Mouse (Mus musculus): ENCODE data around the gene Gm13030. TPM values are rescaled to one million over a fixed set of nuclear protein-coding genes. Genes with fewer than 3 reads are reported as not detected.
A peak's percentile ranks its signal among the peaks of the same experiment; 100 is the strongest.
"Not testable (repeated sequence)": the region's sequence is repeated elsewhere in the genome, so short reads cannot be mapped to it uniquely, and the experiment has no call there.

Gene Gm13030
- polyA plus RNA-seq, 1 experiment from 2014 or later = not detected

DNA sequence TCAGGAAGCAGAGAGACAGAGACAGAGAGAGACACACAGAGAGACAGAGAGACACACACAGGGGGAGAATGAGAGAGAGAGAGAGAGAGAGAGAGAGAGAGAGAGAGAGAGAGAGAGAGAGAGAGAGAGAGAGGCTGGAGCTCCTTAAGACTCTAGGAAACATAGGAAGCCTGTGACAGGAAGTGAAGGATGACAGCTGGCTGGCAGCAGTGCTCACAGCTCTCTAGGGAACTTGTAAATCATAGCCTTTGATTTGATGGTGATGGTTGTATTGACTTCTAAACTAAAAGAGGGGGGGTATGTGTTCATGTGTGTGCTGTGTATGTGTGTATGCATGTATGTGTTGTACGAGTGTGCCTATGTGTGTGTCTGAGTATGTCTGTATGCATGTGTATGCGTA lies 2.2 kb upstream of the Gm13030 start:
- Histone ChIP-seq H3K27me3 (ENCODE audit: insufficient read depth, low read length) (no peaks in the 10 kb centered on the region), H3K4me2 (ENCODE audit: low read length) (no peak overlapping the region), H3K4me3 (replicated peaks; ENCODE audit: low read depth, low read length) (no peak overlapping the region), H3K4me1 (replicated peaks; ENCODE audit: insufficient read depth, low read length) (no peaks in the 10 kb centered on the region), H3K9ac (ENCODE audit: low read depth, low read length) (no peak overlapping the region), H3K36me3 (ENCODE audit: insufficient read depth, low read length) (no peaks in the 10 kb centered on the region), H3K9me3 (replicated peaks; ENCODE audit: low read length) (no peaks in the 10 kb centered on the region), H3K27ac (no peak overlapping the region)
- ATAC-seq (replicated peaks; ENCODE audit: low FRiP score, low read depth) (no peak), DNase-seq (ENCODE audit: low spot score) (peak; percentile 33)
- TF ChIP-seq CTCF (IDR thresholded peaks at IDR 0.05; ENCODE audit: low read depth) = no peak
- 86% methylated on average over 2 of the region's 2 CpGs for WGBS

- not testable (repeated sequence) for H3K27ac ChIP-seq; H3K9me3 ChIP-seq (replicated peaks; ENCODE audit: low read length); H3K36me3 ChIP-seq (ENCODE audit: insufficient read depth, low read length); ATAC-seq (replicated peaks; ENCODE audit: low FRiP score, low read depth); H3K4me1 ChIP-seq (replicated peaks; ENCODE audit: insufficient read depth, low read length); H3K4me2 ChIP-seq (ENCODE audit: low read length); H3K27me3 ChIP-seq (ENCODE audit: insufficient read depth, low read length); H3K9ac ChIP-seq (ENCODE audit: low read depth, low read length); DNase-seq (ENCODE audit: low spot score); H3K4me3 ChIP-seq (replicated peaks; ENCODE audit: low read depth, low read length)
- WGBS = 96% methylated on average over 2 of the region's 2 CpGs
Observed at GRCm38 (mm10) chr4:138875275-138875674, 1.5 kb upstream of the Gm13030 start.

DNA sequence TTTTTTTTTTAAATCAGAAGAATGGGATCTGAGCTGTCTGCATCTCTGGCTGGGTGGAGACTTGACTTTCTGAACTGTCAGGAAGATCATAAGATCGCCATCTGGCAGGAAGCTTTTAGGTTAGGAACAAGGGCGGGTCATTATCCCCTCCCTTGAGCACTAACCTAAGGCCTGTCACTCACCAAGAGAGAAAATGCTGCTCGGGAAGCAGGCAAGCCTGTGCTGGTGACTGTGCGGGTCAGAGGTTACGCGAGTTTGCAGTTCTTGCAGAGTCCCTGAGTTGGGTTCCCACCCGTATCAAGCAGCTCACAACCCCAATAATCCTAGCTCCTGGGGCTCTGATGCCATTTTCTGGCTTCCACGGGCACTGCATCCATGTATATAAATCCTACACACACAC lies 5.1 kb downstream of the Gm13030 start:
- no peak overlapping the region for H3K4me3 ChIP-seq (replicated peaks; ENCODE audit: low read depth, low read length)
- no peak overlapping the region for H3K9ac ChIP-seq (ENCODE audit: low read depth, low read length)
- H3K4me2 ChIP-seq (ENCODE audit: low read length) = no peak overlapping the region
- H3K27ac ChIP-seq = no peak overlapping the region
- no peaks in the 10 kb centered on the region for H3K4me1 ChIP-seq (replicated peaks; ENCODE audit: insufficient read depth, low read length)
- no peaks in the 10 kb centered on the region for H3K27me3 ChIP-seq (ENCODE audit: insufficient read depth, low read length)
- H3K9me3 ChIP-seq (replicated peaks; ENCODE audit: low read length) = no peaks in the 10 kb centered on the region
- DNase-seq (ENCODE audit: low spot score) (no peak), ATAC-seq (replicated peaks; ENCODE audit: low FRiP score, low read depth) (no peak)
- WGBS = 49% methylated on average over 8 of the region's 8 CpGs
- no peaks in the 10 kb centered on the region for H3K36me3 ChIP-seq (ENCODE audit: insufficient read depth, low read length)
- TF ChIP-seq CTCF (IDR thresholded peaks at IDR 0.05; ENCODE audit: low read depth) = no peak

GRCm38 (mm10) chr4:138866413-138866812 lies 7.4 kb downstream of the Gm13030 start:
- H3K4me1 ChIP-seq (replicated peaks; ENCODE audit: insufficient read depth, low read length) = no peaks in the 10 kb centered on the region
- H3K27ac ChIP-seq = no peak overlapping the region
- ATAC-seq (replicated peaks; ENCODE audit: low FRiP score, low read depth) (no peak), DNase-seq (ENCODE audit: low spot score) (peak; percentile 91)
- H3K36me3 ChIP-seq (ENCODE audit: insufficient read depth, low read length) = no peaks in the 10 kb centered on the region
- no peak overlapping the region for H3K9ac ChIP-seq (ENCODE audit: low read depth, low read length)
- no peaks in the 10 kb centered on the region for H3K9me3 ChIP-seq (replicated peaks; ENCODE audit: low read length)
- H3K4me3 ChIP-seq (replicated peaks; ENCODE audit: low read depth, low read length) = no peak overlapping the region
- WGBS = 11% methylated on average over 7 of the region's 7 CpGs
- peak; percentile 98 for TF ChIP-seq CTCF (IDR thresholded peaks at IDR 0.05; ENCODE audit: low read depth)
- no peaks in the 10 kb centered on the region for H3K27me3 ChIP-seq (ENCODE audit: insufficient read depth, low read length)
- no peak overlapping the region for H3K4me2 ChIP-seq (ENCODE audit: low read length)

GRCm38 (mm10) chr4:138865991-138866390 lies 7.8 kb downstream of the Gm13030 start:
- WGBS = 69% methylated on average over 6 of the region's 6 CpGs
- H3K4me3 ChIP-seq (replicated peaks; ENCODE audit: low read depth, low read length) = no peak overlapping the region
- no peak overlapping the region for H3K27ac ChIP-seq
- no peak overlapping the region for H3K4me2 ChIP-seq (ENCODE audit: low read length)
- no peak for TF ChIP-seq CTCF (IDR thresholded peaks at IDR 0.05; ENCODE audit: low read depth)
- H3K27me3 ChIP-seq (ENCODE audit: insufficient read depth, low read length) = no peaks in the 10 kb centered on the region
- no peaks in the 10 kb centered on the region for H3K4me1 ChIP-seq (replicated peaks; ENCODE audit: insufficient read depth, low read length)
- DNase-seq (ENCODE audit: low spot score) (no peak), ATAC-seq (replicated peaks; ENCODE audit: low FRiP score, low read depth) (no peak)
- H3K36me3 ChIP-seq (ENCODE audit: insufficient read depth, low read length) = no peaks in the 10 kb centered on the region
- no peak overlapping the region for H3K9ac ChIP-seq (ENCODE audit: low read depth, low read length)
- no peaks in the 10 kb centered on the region for H3K9me3 ChIP-seq (replicated peaks; ENCODE audit: low read length)

GRCm38 (mm10) chr4:138865092-138865491 lies 8.7 kb downstream of the Gm13030 start:
- no peak overlapping the region for H3K4me2 ChIP-seq (ENCODE audit: low read length)
- no peaks in the 10 kb centered on the region for H3K36me3 ChIP-seq (ENCODE audit: insufficient read depth, low read length)
- H3K27me3 ChIP-seq (ENCODE audit: insufficient read depth, low read length) = no peaks in the 10 kb centered on the region
- 22% methylated on average over 5 of the region's 5 CpGs for WGBS
- DNase-seq (ENCODE audit: low spot score) = no peak
- ATAC-seq (replicated peaks; ENCODE audit: low FRiP score, low read depth) = no peak
- no peaks in the 10 kb centered on the region for H3K9me3 ChIP-seq (replicated peaks; ENCODE audit: low read length)
- H3K27ac ChIP-seq = no peak overlapping the region
- no peak overlapping the region for H3K4me3 ChIP-seq (replicated peaks; ENCODE audit: low read depth, low read length)
- H3K4me1 ChIP-seq (replicated peaks; ENCODE audit: insufficient read depth, low read length) = no peaks in the 10 kb centered on the region
- no peak overlapping the region for H3K9ac ChIP-seq (ENCODE audit: low read depth, low read length)
- TF ChIP-seq CTCF (IDR thresholded peaks at IDR 0.05; ENCODE audit: low read depth) = no peak

GRCm38 (mm10) chr4:138863344-138863998 lies 10.3 kb downstream of the Gm13030 start, which contains the start of gene Pla2g5:
Gene Pla2g5 (minus strand): TSS chr4:138863482.
- no peak within 1 kb of the TSS for H3K4me3 ChIP-seq (replicated peaks; ENCODE audit: low read depth, low read length)
- 68% methylated on average over 10 of the region's 10 CpGs for WGBS
- TF ChIP-seq CTCF (IDR thresholded peaks at IDR 0.05; ENCODE audit: low read depth) = no peak

More at GRCm38 (mm10) chr4:138863344-138863998, 10.3 kb downstream of the Gm13030 start, which contains the start of gene Pla2g5:
- ATAC-seq (replicated peaks; ENCODE audit: low FRiP score, low read depth) = no peak
- H3K27ac ChIP-seq = no peak within 1 kb of the TSS
- no peaks in the 10 kb centered on the region for H3K27me3 ChIP-seq (ENCODE audit: insufficient read depth, low read length)
- DNase-seq (ENCODE audit: low spot score) = no peak
- no peak within 1 kb of the TSS for H3K9ac ChIP-seq (ENCODE audit: low read depth, low read length)
- no peaks in the 10 kb centered on the region for H3K9me3 ChIP-seq (replicated peaks; ENCODE audit: low read length)
- H3K4me2 ChIP-seq (ENCODE audit: low read length) = no peak within 1 kb of the TSS
- no peaks in the 10 kb centered on the region for H3K4me1 ChIP-seq (replicated peaks; ENCODE audit: insufficient read depth, low read length)
- no peaks in the 10 kb centered on the region for H3K36me3 ChIP-seq (ENCODE audit: insufficient read depth, low read length)

All from kidney, postnatal 0 days (tissue).